Mouse (Mus musculus): ENCODE data around the gene Olfr1262.

DNA sequence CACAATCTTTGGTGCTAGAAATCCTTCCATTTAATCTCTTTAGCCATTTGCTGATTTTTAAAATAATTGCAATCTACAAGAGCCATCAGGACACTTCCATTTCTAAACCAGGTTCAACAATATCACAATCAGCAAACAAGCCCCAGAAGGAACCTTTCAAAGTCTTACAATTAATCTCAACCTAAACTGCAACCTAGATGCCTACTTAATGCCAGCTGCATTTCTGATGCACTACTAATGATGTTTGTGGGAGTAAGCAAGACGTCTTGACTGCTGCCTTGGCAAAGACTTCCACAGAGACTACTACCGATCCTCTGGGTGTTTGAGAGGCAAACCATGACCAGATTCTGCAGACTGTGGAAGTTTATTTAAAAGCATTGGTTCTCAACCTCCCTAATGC lies 11.9 kb downstream of the Olfr1262 start, which contains the start of gene Olfr1263:
- no peak for TF ChIP-seq POLR2A (IDR thresholded peaks at IDR 0.05; ENCODE audit: borderline replicate concordance, extremely low read depth, insufficient read depth, insufficient read length, poor library complexity, severe bottlenecking)
- TF ChIP-seq CTCF (IDR thresholded peaks at IDR 0.05; ENCODE audit: borderline replicate concordance, extremely low read depth, insufficient read depth, insufficient read length) = no peak
